13 mouse cellular contexts compared by ENCODE assay signal in the genomic region with DNA sequence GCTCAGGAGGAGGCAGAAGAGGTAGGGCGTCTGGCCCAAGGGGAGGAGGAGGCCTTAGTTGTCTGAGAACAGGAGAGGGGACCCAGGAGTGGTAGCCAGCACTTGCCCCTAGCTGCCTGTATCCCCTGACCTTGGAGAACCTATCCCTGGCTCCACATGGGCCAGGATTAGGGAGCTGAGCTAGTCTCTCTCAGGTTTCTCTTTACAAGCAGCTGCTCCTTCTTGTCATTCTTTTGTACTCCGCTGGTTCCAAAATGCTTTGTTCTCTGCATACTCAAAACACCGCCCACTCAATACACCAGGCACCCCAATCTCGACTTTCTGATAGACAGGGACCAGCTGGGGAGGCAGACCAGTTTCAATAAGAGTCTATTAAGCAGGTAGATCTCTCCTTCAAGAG. TPM values are rescaled to one million over a fixed set of nuclear protein-coding genes. Genes with fewer than 3 reads are reported as not detected.
DNase-seq lines count a peak whose midpoint lies in the region; ATAC-seq and TF ChIP-seq lines count a peak whose summit lies in the region.
"Had no signal": no experiment of that assay in that cellular context is flagged by ENCODE, and none has a peak within 500 bp of the region (broad histone marks: within the 10 kb centered on the region; RNA-seq: fewer than 3 reads in every experiment).

No protein-coding gene starts in this region.

- H3K27ac ChIP-seq in intestine, embryonic 14.5 days (ENCODE audit: low read depth) = peak overlapping the region; percentile 61
- H3K27ac ChIP-seq in intestine, embryonic 15.5 days = no peak overlapping the region
- H3K27ac ChIP-seq in embryonic facial prominence, embryonic 11.5 days (replicated peaks; ENCODE audit: low read depth, low read length) = peak overlapping the region; percentile 54
- 0 out of 2 replicates have a peak overlapping the region, but pooled peaks have one; percentile 2 for H3K27ac ChIP-seq in forebrain, postnatal 0 days (ENCODE audit: low read depth, low read length)
- 0 out of 2 replicates have a peak overlapping the region, but pooled peaks have one; percentile 30 for H3K27ac ChIP-seq in midbrain, embryonic 13.5 days
- H3K27ac ChIP-seq: liver, embryonic 15.5 days had no signal

- no peak for ATAC-seq in intestine, embryonic 14.5 days (replicated peaks; ENCODE audit: low FRiP score, low TSS enrichment, low read depth)
- no peak for ATAC-seq in intestine, embryonic 15.5 days
- peak; percentile 51; the same call in 1 of the 2 replicates for ATAC-seq in embryonic facial prominence, embryonic 11.5 days (replicated peaks; ENCODE audit: insufficient number of reproducible peaks, low FRiP score, low TSS enrichment, low read depth)
- ATAC-seq in forebrain, postnatal 0 days = no peak
- no peak for ATAC-seq in midbrain, embryonic 13.5 days
- ATAC-seq: intestine, postnatal 0 days had no signal

- H3K9me3 ChIP-seq in intestine, embryonic 14.5 days (ENCODE audit: control insufficient read depth, low read length) = no peaks in the 10 kb centered on the region
- no peaks in the 10 kb centered on the region for H3K9me3 ChIP-seq in intestine, embryonic 15.5 days
- H3K9me3 ChIP-seq in embryonic facial prominence, embryonic 11.5 days (replicated peaks; ENCODE audit: control insufficient read depth, low read length) = no peaks in the 10 kb centered on the region
- H3K9me3 ChIP-seq in forebrain, postnatal 0 days (ENCODE audit: low read length) = no peaks in the 10 kb centered on the region
- H3K9me3 ChIP-seq in midbrain, embryonic 13.5 days = no peaks in the 10 kb centered on the region
- H3K9me3 ChIP-seq: liver, embryonic 15.5 days had no signal

- H3K4me2 ChIP-seq in intestine, embryonic 14.5 days (ENCODE audit: low read length) = no peak overlapping the region
- no peak overlapping the region for H3K4me2 ChIP-seq in intestine, embryonic 15.5 days (replicated peaks)
- H3K4me2 ChIP-seq in embryonic facial prominence, embryonic 11.5 days (ENCODE audit: low read depth, low read length) = no peak overlapping the region
- no peak overlapping the region for H3K4me2 ChIP-seq in forebrain, postnatal 0 days (ENCODE audit: low read depth)
- H3K4me2 ChIP-seq in midbrain, embryonic 13.5 days (replicated peaks) = no peak overlapping the region
- H3K4me2 ChIP-seq: liver, embryonic 15.5 days had no signal

- H3K9ac ChIP-seq in intestine, embryonic 14.5 days (ENCODE audit: low read length) = no peak overlapping the region
- no peak overlapping the region for H3K9ac ChIP-seq in intestine, embryonic 15.5 days
- no peak overlapping the region for H3K9ac ChIP-seq in embryonic facial prominence, embryonic 11.5 days (replicated peaks; ENCODE audit: low read length)
- H3K9ac ChIP-seq in forebrain, postnatal 0 days = no peak overlapping the region
- H3K9ac ChIP-seq in midbrain, embryonic 13.5 days (replicated peaks) = no peak overlapping the region
- H3K9ac ChIP-seq: liver, embryonic 15.5 days had no signal

- H3K4me1 ChIP-seq in intestine, embryonic 14.5 days (replicated peaks; ENCODE audit: control insufficient read depth, insufficient read depth, low read length) = peaks cover 5% of the 10 kb centered on the region; the same call in 1 of the 2 replicates
- H3K4me1 ChIP-seq in intestine, embryonic 15.5 days (replicated peaks) = peaks cover 8% of the 10 kb centered on the region; the same call in 1 of the 2 replicates
- H3K4me1 ChIP-seq in embryonic facial prominence, embryonic 11.5 days (ENCODE audit: control insufficient read depth, insufficient read depth, low read length) = peaks cover 3% of the 10 kb centered on the region
- H3K4me1 ChIP-seq in forebrain, postnatal 0 days (ENCODE audit: insufficient read depth) = peaks cover 25% of the 10 kb centered on the region
- peaks cover 40% of the 10 kb centered on the region for H3K4me1 ChIP-seq in midbrain, embryonic 13.5 days (replicated peaks)
- H3K4me1 ChIP-seq: liver, embryonic 15.5 days had no signal

- H3K27me3 ChIP-seq in intestine, embryonic 14.5 days (replicated peaks; ENCODE audit: control insufficient read depth, insufficient read depth, low read length) = no peaks in the 10 kb centered on the region
- no peaks in the 10 kb centered on the region for H3K27me3 ChIP-seq in intestine, embryonic 15.5 days (replicated peaks)
- H3K27me3 ChIP-seq in embryonic facial prominence, embryonic 11.5 days (ENCODE audit: control insufficient read depth, insufficient read depth, low read length) = no peaks in the 10 kb centered on the region
- H3K27me3 ChIP-seq in forebrain, postnatal 0 days (ENCODE audit: insufficient read depth, low read length) = no peaks in the 10 kb centered on the region
- H3K27me3 ChIP-seq in midbrain, embryonic 13.5 days = no peaks in the 10 kb centered on the region
- H3K27me3 ChIP-seq: liver, embryonic 15.5 days had no signal

- WGBS in intestine, embryonic 14.5 days = 58% methylated on average over 4 of the region's 4 CpGs
- 67% methylated on average over 4 of the region's 4 CpGs for WGBS in intestine, embryonic 15.5 days
- WGBS in embryonic facial prominence, embryonic 11.5 days = 45% methylated on average over 4 of the region's 4 CpGs
- 40% methylated on average over 4 of the region's 4 CpGs for WGBS in forebrain, postnatal 0 days
- WGBS in midbrain, embryonic 13.5 days = 28% methylated on average over 4 of the region's 4 CpGs

- no peak overlapping the region for H3K4me3 ChIP-seq in intestine, embryonic 14.5 days (ENCODE audit: low read depth, low read length)
- H3K4me3 ChIP-seq in intestine, embryonic 15.5 days (replicated peaks) = no peak overlapping the region
- no peak overlapping the region for H3K4me3 ChIP-seq in embryonic facial prominence, embryonic 11.5 days (ENCODE audit: low read depth, low read length)
- H3K4me3 ChIP-seq in forebrain, postnatal 0 days (ENCODE audit: low read depth, low read length) = no peak overlapping the region
- H3K4me3 ChIP-seq in midbrain, embryonic 13.5 days (replicated peaks) = no peak overlapping the region
- H3K4me3 ChIP-seq: liver, embryonic 15.5 days; megakaryocyte, embryonic 14.5 days had no signal

- DNase-seq in intestine, embryonic 14.5 days (ENCODE audit: low spot score) = no peak
- DNase-seq in embryonic facial prominence, embryonic 11.5 days (ENCODE audit: low spot score) = peak; percentile 30
- no peak for DNase-seq in forebrain, postnatal 0 days
- DNase-seq in thymus, postnatal 4 days = no peak
- no peak for DNase-seq in testis, postnatal 10 days (ENCODE audit: low spot score)
- DNase-seq: gastrocnemius, postnatal 36 days had no signal

- no peaks in the 10 kb centered on the region for H3K36me3 ChIP-seq in intestine, embryonic 14.5 days (ENCODE audit: control insufficient read depth, insufficient read depth, low read length)
- H3K36me3 ChIP-seq in intestine, embryonic 15.5 days = no peaks in the 10 kb centered on the region
- no peaks in the 10 kb centered on the region for H3K36me3 ChIP-seq in embryonic facial prominence, embryonic 11.5 days (replicated peaks; ENCODE audit: control insufficient read depth, insufficient read depth, low read depth, low read length)
- H3K36me3 ChIP-seq in forebrain, postnatal 0 days (ENCODE audit: insufficient read depth) = no peaks in the 10 kb centered on the region
- no peaks in the 10 kb centered on the region for H3K36me3 ChIP-seq in midbrain, embryonic 13.5 days
- H3K36me3 ChIP-seq: liver, embryonic 15.5 days had no signal

- no peak for TF ChIP-seq CTCF in forebrain, postnatal 0 days (IDR thresholded peaks at IDR 0.05; ENCODE audit: low read depth)

RNA-seq across cellular contexts. Expression of a gene that starts 2.9 kb away (rescaled TPM):
- polyA plus RNA-seq in intestine, embryonic 14.5 days (2014; fragmentation: Nextera tagmentation; extraction: Ambion mirVana) = 0.43 and 1.2 TPM in 2 replicates
- 0.83 and 1.6 TPM in 2 replicates for polyA plus RNA-seq in intestine, embryonic 15.5 days (2015; fragmentation: Nextera tagmentation; extraction: Ambion mirVana)
- polyA plus RNA-seq in embryonic facial prominence, embryonic 11.5 days (2014; fragmentation: Nextera tagmentation; extraction: Ambion mirVana) = 4.0 and 13.1 TPM in 2 replicates
- 8.5 and 9.3 TPM in 2 replicates for total RNA-seq in forebrain, postnatal 0 days (2014; rRNA removed)
- polyA plus RNA-seq in forebrain, postnatal 0 days (2015; fragmentation: Nextera tagmentation; extraction: Ambion mirVana) = 8.8 and 9.6 TPM in 2 replicates
- 4.6 and 5.3 TPM in 2 replicates for polyA plus RNA-seq in midbrain, embryonic 13.5 days (2015; fragmentation: Nextera tagmentation; extraction: Ambion mirVana)
- total RNA-seq: neutrophil, adult 5-6 weeks had no signal

RNA-seq across cellular contexts. Expression of a gene that starts 18.0 kb away (rescaled TPM):
- 78.5 and 80.1 TPM in 2 replicates for polyA plus RNA-seq in intestine, embryonic 14.5 days (2014; fragmentation: Nextera tagmentation; extraction: Ambion mirVana)
- 83.1 and 84.9 TPM in 2 replicates for polyA plus RNA-seq in intestine, embryonic 15.5 days (2015; fragmentation: Nextera tagmentation; extraction: Ambion mirVana)
- polyA plus RNA-seq in embryonic facial prominence, embryonic 11.5 days (2014; fragmentation: Nextera tagmentation; extraction: Ambion mirVana) = 92.8 and 97.7 TPM in 2 replicates
- 24.2 and 36.8 TPM in 2 replicates for total RNA-seq in forebrain, postnatal 0 days (2014; rRNA removed)
- 47.9 and 51.3 TPM in 2 replicates for polyA plus RNA-seq in forebrain, postnatal 0 days (2015; fragmentation: Nextera tagmentation; extraction: Ambion mirVana)
- polyA plus RNA-seq in midbrain, embryonic 13.5 days (2015; fragmentation: Nextera tagmentation; extraction: Ambion mirVana) = 60.4 and 62.7 TPM in 2 replicates

RNA-seq across cellular contexts. Expression of a gene that starts 20.6 kb away (rescaled TPM):
- not detected in 2 replicates for polyA plus RNA-seq in intestine, embryonic 14.5 days (2014; fragmentation: Nextera tagmentation; extraction: Ambion mirVana)
- not detected in 2 replicates for polyA plus RNA-seq in intestine, embryonic 15.5 days (2015; fragmentation: Nextera tagmentation; extraction: Ambion mirVana)
- polyA plus RNA-seq in embryonic facial prominence, embryonic 11.5 days (2014; fragmentation: Nextera tagmentation; extraction: Ambion mirVana) = not detected in 2 replicates
- not detected in 2 replicates for total RNA-seq in forebrain, postnatal 0 days (2014; rRNA removed)
- not detected in 2 replicates for polyA plus RNA-seq in forebrain, postnatal 0 days (2015; fragmentation: Nextera tagmentation; extraction: Ambion mirVana)
- not detected in 2 replicates for polyA plus RNA-seq in midbrain, embryonic 13.5 days (2015; fragmentation: Nextera tagmentation; extraction: Ambion mirVana)
- total RNA-seq: gastrocnemius, postnatal 36 days; neutrophil, adult 5-6 weeks had no signal
- polyA plus RNA-seq: intestine, postnatal 0 days; liver, embryonic 15.5 days; thymus, postnatal 0 days had no signal

RNA-seq across cellular contexts. Expression of a gene that starts 30.6 kb away (rescaled TPM):
- polyA plus RNA-seq in intestine, embryonic 14.5 days (2014; fragmentation: Nextera tagmentation; extraction: Ambion mirVana) = 0.22 and 0.75 TPM in 2 replicates
- 0.27 and 0.44 TPM in 2 replicates for polyA plus RNA-seq in intestine, embryonic 15.5 days (2015; fragmentation: Nextera tagmentation; extraction: Ambion mirVana)
- 0.91 and 9.2 TPM in 2 replicates for polyA plus RNA-seq in embryonic facial prominence, embryonic 11.5 days (2014; fragmentation: Nextera tagmentation; extraction: Ambion mirVana)
- total RNA-seq in forebrain, postnatal 0 days (2014; rRNA removed) = 0.23 and 5.8 TPM in 2 replicates
- polyA plus RNA-seq in forebrain, postnatal 0 days (2015; fragmentation: Nextera tagmentation; extraction: Ambion mirVana) = 2.3 and 2.5 TPM in 2 replicates
- polyA plus RNA-seq in midbrain, embryonic 13.5 days (2015; fragmentation: Nextera tagmentation; extraction: Ambion mirVana) = 0.75 and 1.3 TPM in 2 replicates
- total RNA-seq: neutrophil, adult 5-6 weeks had no signal
